Mouse (Mus musculus) neural tube, postnatal 0 days (tissue): ENCODE data around the gene Btbd35f30. TPM values are rescaled to one million over a fixed set of nuclear protein-coding genes. Genes with fewer than 3 reads are reported as not detected.

Source experiments
- polyA plus RNA-seq: library from polyadenylated mRNA; unstranded; fragments of >200 nt; fragmentation: Nextera tagmentation; extraction: Ambion mirVana; gene quantifications from 2 replicates; pipeline ENCODE4 v1.2.1, GENCODE M21; 2015

The Btbd35f30 gene
- not detected in 2 replicates for polyA plus RNA-seq

GRCm38 (mm10) chrX:32894325-32894724 is at the start of gene Btbd35f30:
TSS of gene Btbd35f30 (plus strand) at chrX:32894625.

GRCm38 (mm10) chrX:32941468-32941867 is 47.0 kb downstream of the Btbd35f30 start, which contains the start of gene Gm21789:
TSS of gene Gm21789 (plus strand) at chrX:32941768.

Other genes with a start within 250 kb of the Btbd35f30 start
- not detected in 2 replicates for gene Gm5926, start 243.9 kb upstream of the Btbd35f30 start, polyA plus RNA-seq
- not detected in 2 replicates for gene Btbd35f21, start 168.5 kb upstream of the Btbd35f30 start, polyA plus RNA-seq
- gene Gm21789, start 47.1 kb downstream of the Btbd35f30 start, polyA plus RNA-seq, result not detected in 2 replicates
- not detected in 2 replicates for gene Btbd35f5, start 79.3 kb downstream of the Btbd35f30 start, polyA plus RNA-seq